Mouse (Mus musculus) heart, embryonic 11.5 days (tissue): ENCODE results near the gene Nek2. TPM values are rescaled to one million over a fixed set of nuclear protein-coding genes. Genes with fewer than 3 reads are reported as not detected.

Experiments used
- ATAC-seq: fragments of 200-750 bp; cut with Nextera tagmentation; replicated peaks from 2 replicates; pipeline ENCODE4 v1.8.0; 2017; ENCODE audit warnings: moderate library complexity; ENCODE audit not compliant: insufficient number of reproducible peaks, low FRiP score, low TSS enrichment
- H3K27ac ChIP-seq: fragments of 300-500 bp; sonication (generic); 2 replicates; pipeline ENCODE4 v1.5.1; 2014; ENCODE audit warnings: mild to moderate bottlenecking, low read depth, low read length
- H3K27me3 ChIP-seq: fragments of 300-500 bp; sonication (generic); 2 replicates; pipeline ENCODE4 v1.6.1; 2014; ENCODE audit warnings: mild to moderate bottlenecking, low read length, mixed read lengths; ENCODE audit not compliant: control insufficient read depth, insufficient read depth
- H3K36me3 ChIP-seq: fragments of 300-500 bp; sonication (generic); 2 replicates; pipeline ENCODE4 v1.6.1; 2014; ENCODE audit warnings: mild to moderate bottlenecking, low read length, moderate library complexity, mixed read lengths; ENCODE audit not compliant: control insufficient read depth, insufficient read depth
- H3K4me1 ChIP-seq: fragments of 300-500 bp; sonication (generic); 2 replicates; pipeline ENCODE4 v1.6.1; 2014; ENCODE audit warnings: low read length; ENCODE audit not compliant: control insufficient read depth, insufficient read depth
- H3K4me2 ChIP-seq: fragments of 300-500 bp; sonication (generic); 2 replicates; pipeline ENCODE4 v1.6.1; 2014; ENCODE audit warnings: mild to moderate bottlenecking, moderate library complexity
- H3K4me3 ChIP-seq: fragments of 300-500 bp; sonication (generic); 2 replicates; pipeline ENCODE4 v1.5.1; 2014; ENCODE audit warnings: low read depth, low read length
- H3K9ac ChIP-seq: fragments of 300-500 bp; sonication (generic); 2 replicates; pipeline ENCODE4 v1.6.1; 2014; ENCODE audit warnings: mild to moderate bottlenecking, low read depth, low read length, moderate library complexity
- H3K9me3 ChIP-seq: fragments of 300-500 bp; sonication (generic); replicated peaks from 2 replicates; pipeline ENCODE4 v1.6.1; 2016; ENCODE audit warnings: low read length; ENCODE audit not compliant: control insufficient read depth
- WGBS: fragments of 180-500 bp; shearing (Covaris S2); extraction: QIAGEN DNeasy Blood & Tissue Kit; methylation state at CpG from one replicate; pipeline ENCODE4 v1.1.7; 2014; ENCODE audit not compliant: insufficient replicate concordance; 5-methylcytosine and 5-hydroxymethylcytosine counted together
- polyA plus RNA-seq: library from polyadenylated mRNA; unstranded; fragments of >200 nt; fragmentation: Nextera tagmentation; extraction: Ambion mirVana; gene quantifications from 2 replicates; pipeline ENCODE4 v1.2.1, GENCODE M21; 2014

Nek2 gene
- polyA plus RNA-seq, 1 experiment from 2014 or later = 27.0 TPM

GRCm38 (mm10) chr1:191792991-191793390, 28.3 kb upstream of the Nek2 start:
- no peak for ATAC-seq
- H3K4me1 ChIP-seq = peaks cover 6% of the 10 kb centered on the region
- no peaks in the 10 kb centered on the region for H3K27me3 ChIP-seq
- no peak overlapping the region for H3K4me2 ChIP-seq
- WGBS = 77% methylated on average over 8 of the region's 8 CpGs
- 0 out of 2 replicates have a peak, but pooled peaks cover 2% of the 10 kb centered on the region for H3K9me3 ChIP-seq
- no peak overlapping the region for H3K4me3 ChIP-seq
- H3K9ac ChIP-seq = no peak overlapping the region
- no peak overlapping the region for H3K27ac ChIP-seq
- no peaks in the 10 kb centered on the region for H3K36me3 ChIP-seq

DNA sequence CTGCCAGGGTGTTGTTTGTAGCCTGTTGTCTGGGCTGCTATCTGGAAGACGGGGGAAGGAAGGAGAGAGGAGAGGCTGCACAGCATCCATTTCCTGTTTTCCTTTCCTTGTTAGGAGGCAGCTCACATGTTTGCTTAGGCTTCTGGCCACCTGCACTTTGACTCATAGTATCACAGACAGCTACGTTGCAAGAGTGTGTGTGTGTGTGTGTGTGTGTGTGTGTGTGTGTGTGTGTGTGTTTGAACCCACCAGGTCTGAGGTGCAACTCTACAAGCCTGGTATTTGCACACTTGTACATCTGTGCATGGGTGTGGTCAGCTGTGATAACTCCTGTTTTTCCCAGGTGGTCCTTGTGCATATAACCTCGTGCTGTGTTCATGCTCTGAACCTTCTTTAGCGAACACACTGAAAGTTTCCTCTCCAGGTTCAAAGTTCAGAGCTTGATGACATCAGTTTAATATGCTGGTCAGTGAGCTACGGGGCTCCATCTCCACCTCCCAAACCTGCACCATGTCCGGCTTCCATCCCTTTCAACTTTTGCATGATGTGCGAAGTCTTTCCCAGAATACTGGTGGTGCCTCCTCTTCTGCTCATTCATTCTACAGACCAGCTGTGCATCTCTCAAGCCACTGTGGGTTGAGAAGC, 27.2 kb upstream of the Nek2 start:
- Histone ChIP-seq H3K9ac (no peak overlapping the region), H3K4me1 (peaks cover 6% of the 10 kb centered on the region), H3K27ac (no peak overlapping the region), H3K4me2 (no peak overlapping the region), H3K36me3 (no peaks in the 10 kb centered on the region), H3K4me3 (no peak overlapping the region), H3K9me3 (0 out of 2 replicates have a peak, but pooled peaks cover 2% of the 10 kb centered on the region), H3K27me3 (no peaks in the 10 kb centered on the region)
- 0 out of 2 replicates have a peak, but pooled peaks have one; percentile 18 for ATAC-seq
- 69% methylated on average over 7 of the region's 7 CpGs for WGBS

DNA sequence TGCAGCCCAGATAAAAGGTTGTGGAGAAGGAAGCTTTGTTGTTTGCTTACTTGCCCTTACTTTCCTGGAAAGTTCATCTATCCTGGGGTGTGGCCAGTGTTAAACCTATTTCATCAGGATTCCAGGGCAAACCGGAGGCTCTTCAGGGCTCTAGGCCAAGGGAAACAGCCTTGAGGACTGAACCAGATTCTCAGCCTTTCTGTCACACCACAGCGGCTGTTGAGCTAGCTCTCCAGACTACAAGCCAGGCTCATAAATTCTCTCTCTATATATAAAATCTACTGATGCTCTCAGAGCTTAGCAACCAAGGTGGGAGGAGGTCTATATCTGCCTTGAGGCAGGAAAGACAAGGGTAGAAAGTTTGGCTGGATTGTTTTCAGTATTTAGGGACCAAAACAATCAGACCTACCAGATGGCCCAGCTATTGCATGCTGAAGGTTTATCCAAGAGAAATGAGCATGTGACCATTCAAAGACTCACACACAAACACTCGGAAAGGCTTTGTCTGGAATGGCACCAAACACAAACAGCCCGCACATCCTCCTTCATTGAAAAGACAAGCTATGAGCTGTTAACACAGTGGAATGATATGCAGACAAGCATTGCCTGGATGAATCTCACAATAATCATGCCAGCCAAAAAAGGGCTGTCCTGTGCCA, 24.9 kb upstream of the Nek2 start:
- no peak overlapping the region for H3K4me2 ChIP-seq
- no peak overlapping the region for H3K27ac ChIP-seq
- H3K9me3 ChIP-seq = no peaks in the 10 kb centered on the region
- 72% methylated on average over 4 of the region's 4 CpGs for WGBS
- no peak for ATAC-seq
- no peaks in the 10 kb centered on the region for H3K36me3 ChIP-seq
- H3K4me1 ChIP-seq = peaks cover 6% of the 10 kb centered on the region
- no peak overlapping the region for H3K9ac ChIP-seq
- H3K4me3 ChIP-seq = no peak overlapping the region
- no peaks in the 10 kb centered on the region for H3K27me3 ChIP-seq

GRCm38 (mm10) chr1:191802093-191802819, 19.0 kb upstream of the Nek2 start:
- H3K4me1 ChIP-seq = peaks cover 5% of the 10 kb centered on the region; the same call in 1 of the 2 replicates
- H3K36me3 ChIP-seq = no peaks in the 10 kb centered on the region
- H3K9ac ChIP-seq = no peak overlapping the region
- no peak overlapping the region for H3K27ac ChIP-seq
- H3K4me2 ChIP-seq = no peak overlapping the region
- no peaks in the 10 kb centered on the region for H3K9me3 ChIP-seq
- H3K27me3 ChIP-seq = no peaks in the 10 kb centered on the region
- 60% methylated on average over 9 of the region's 9 CpGs for WGBS
- ATAC-seq = no peak
- H3K4me3 ChIP-seq = no peak overlapping the region

- H3K4me2 ChIP-seq = no peak overlapping the region
- H3K9me3 ChIP-seq = no peaks in the 10 kb centered on the region
- H3K4me3 ChIP-seq = no peak overlapping the region
- H3K4me1 ChIP-seq = peaks cover 5% of the 10 kb centered on the region; the same call in 1 of the 2 replicates
- H3K27ac ChIP-seq = no peak overlapping the region
- H3K27me3 ChIP-seq = no peaks in the 10 kb centered on the region
- no peak; the same call in 1 of the 2 replicates for ATAC-seq
- WGBS = 54% methylated on average over 10 of the region's 10 CpGs
- no peaks in the 10 kb centered on the region for H3K36me3 ChIP-seq
- no peak overlapping the region for H3K9ac ChIP-seq
Measured at GRCm38 (mm10) chr1:191802820-191803655, 18.2 kb upstream of the Nek2 start.

- no peak overlapping the region for H3K4me3 ChIP-seq
- 56% methylated on average over 5 of the region's 5 CpGs for WGBS
- H3K27me3 ChIP-seq = no peaks in the 10 kb centered on the region
- no peak overlapping the region for H3K9ac ChIP-seq
- H3K9me3 ChIP-seq = no peaks in the 10 kb centered on the region
- H3K4me1 ChIP-seq = peaks cover 5% of the 10 kb centered on the region; the same call in 1 of the 2 replicates
- H3K27ac ChIP-seq = no peak overlapping the region
- ATAC-seq = no peak
- H3K4me2 ChIP-seq = no peak overlapping the region
- H3K36me3 ChIP-seq = no peaks in the 10 kb centered on the region
Measured at GRCm38 (mm10) chr1:191804747-191805146, 16.5 kb upstream of the Nek2 start.

DNA sequence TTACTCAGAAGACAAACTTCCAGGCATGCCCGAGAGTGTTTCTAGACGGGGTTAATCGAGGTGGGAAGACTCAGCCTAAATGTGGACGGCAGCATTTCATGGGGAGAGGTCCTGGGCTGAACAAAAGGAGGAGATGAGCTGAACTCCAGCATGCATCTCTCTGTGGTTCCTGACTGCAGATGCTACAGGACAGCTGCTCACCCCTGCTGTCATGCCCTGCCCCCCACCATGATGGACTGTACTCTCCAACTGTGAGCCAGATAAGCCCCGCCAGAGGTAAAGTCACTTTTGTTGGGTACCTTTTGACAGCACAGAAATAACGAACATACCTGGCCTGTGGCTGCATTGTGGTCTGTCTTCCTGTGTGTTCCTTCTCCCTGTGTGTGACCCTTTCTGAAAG, 15.5 kb upstream of the Nek2 start:
- no peak for ATAC-seq
- Histone ChIP-seq H3K9ac (no peak overlapping the region), H3K36me3 (no peaks in the 10 kb centered on the region), H3K4me3 (no peak overlapping the region), H3K27ac (no peak overlapping the region), H3K4me2 (no peak overlapping the region), H3K27me3 (no peaks in the 10 kb centered on the region), H3K4me1 (peaks cover 5% of the 10 kb centered on the region; the same call in 1 of the 2 replicates), H3K9me3 (no peaks in the 10 kb centered on the region)
- WGBS = 67% methylated on average over 6 of the region's 6 CpGs

- Histone ChIP-seq H3K36me3 (no peaks in the 10 kb centered on the region), H3K4me3 (no peak overlapping the region), H3K27ac (no peak overlapping the region), H3K27me3 (no peaks in the 10 kb centered on the region), H3K4me2 (no peak overlapping the region), H3K9ac (no peak overlapping the region), H3K4me1 (peaks cover 5% of the 10 kb centered on the region; the same call in 1 of the 2 replicates), H3K9me3 (no peaks in the 10 kb centered on the region)
- no peak for ATAC-seq
- WGBS = 84% methylated on average over 4 of the region's 4 CpGs
Measured at GRCm38 (mm10) chr1:191806740-191807139, 14.5 kb upstream of the Nek2 start.
